Mouse (Mus musculus): ENCODE results near the gene Pif1. TPM values are rescaled to one million over a fixed set of nuclear protein-coding genes. Genes with fewer than 3 reads are reported as not detected.

Pif1 gene
- polyA plus RNA-seq, 1 experiment from 2014 or later, result 9.0 TPM

DNA sequence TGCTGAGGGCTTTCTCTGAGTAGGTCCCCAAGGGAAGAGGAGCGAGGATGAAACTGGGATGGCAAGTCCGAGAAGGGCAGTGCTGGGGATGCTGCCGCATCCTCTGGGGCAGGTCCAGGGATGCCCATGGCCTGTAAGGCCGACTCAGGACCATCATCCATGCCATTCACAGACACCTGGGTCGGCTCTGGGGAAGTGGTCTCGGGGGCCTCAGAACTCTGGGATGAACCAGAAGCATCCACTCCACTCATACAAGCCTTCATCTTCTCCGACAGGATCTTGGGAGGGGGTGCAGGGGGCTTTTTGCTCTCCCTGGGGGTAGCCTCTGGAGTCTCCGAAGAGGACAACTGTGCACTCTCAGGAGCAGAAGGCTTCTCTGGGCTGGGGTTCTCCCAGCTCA is 30.6 kb upstream of the Pif1 start:
- no peak overlapping the region for H3K27ac ChIP-seq (ENCODE audit: low read length)
- H3K4me3 ChIP-seq (ENCODE audit: low read length), result no peak overlapping the region
- peaks cover 24% of the 10 kb centered on the region for H3K4me1 ChIP-seq (ENCODE audit: control insufficient read depth, insufficient read depth, low read length)
- no peaks in the 10 kb centered on the region for H3K9me3 ChIP-seq (ENCODE audit: control insufficient read depth, low read length)
- 95% methylated on average over 8 of the region's 8 CpGs for WGBS
- H3K27me3 ChIP-seq (replicated peaks; ENCODE audit: control insufficient read depth, insufficient read depth, low read length), result no peaks in the 10 kb centered on the region
- ATAC-seq, result no peak
- no peaks in the 10 kb centered on the region; the same call in 1 of the 2 replicates for H3K36me3 ChIP-seq (ENCODE audit: control insufficient read depth, insufficient read depth, low read length)
- H3K9ac ChIP-seq (ENCODE audit: low read depth, low read length), result no peak overlapping the region
- H3K4me2 ChIP-seq (ENCODE audit: low read depth, low read length), result no peak overlapping the region

DNA sequence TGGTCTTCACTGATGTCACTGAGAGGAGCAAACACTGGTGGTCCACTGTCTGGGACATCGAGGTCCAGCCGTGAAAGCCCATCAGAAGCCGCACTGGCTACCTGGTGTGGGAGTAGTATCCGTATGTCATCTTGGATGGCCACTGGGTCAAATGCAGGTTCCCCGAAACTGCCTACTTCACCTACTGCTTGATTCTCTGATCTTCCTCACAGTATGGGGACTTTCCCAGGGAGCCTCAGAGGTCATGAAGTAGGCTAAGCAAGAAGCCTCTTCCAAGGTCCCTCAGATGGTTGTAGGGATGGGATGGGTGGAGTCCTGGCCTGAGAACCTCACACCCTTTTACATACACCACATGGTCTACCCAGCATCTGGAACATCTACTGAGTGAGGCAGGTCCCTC is 30.0 kb upstream of the Pif1 start:
- WGBS, result 95% methylated on average over 5 of the region's 5 CpGs
- Histone ChIP-seq H3K36me3 (ENCODE audit: control insufficient read depth, insufficient read depth, low read length) (no peaks in the 10 kb centered on the region; the same call in 1 of the 2 replicates), H3K4me3 (ENCODE audit: low read length) (no peak overlapping the region), H3K27ac (ENCODE audit: low read length) (no peak overlapping the region), H3K9ac (ENCODE audit: low read depth, low read length) (no peak overlapping the region), H3K9me3 (ENCODE audit: control insufficient read depth, low read length) (no peaks in the 10 kb centered on the region), H3K4me1 (ENCODE audit: control insufficient read depth, insufficient read depth, low read length) (peaks cover 24% of the 10 kb centered on the region), H3K4me2 (ENCODE audit: low read depth, low read length) (no peak overlapping the region), H3K27me3 (replicated peaks; ENCODE audit: control insufficient read depth, insufficient read depth, low read length) (no peaks in the 10 kb centered on the region)
- ATAC-seq, result no peak

DNA sequence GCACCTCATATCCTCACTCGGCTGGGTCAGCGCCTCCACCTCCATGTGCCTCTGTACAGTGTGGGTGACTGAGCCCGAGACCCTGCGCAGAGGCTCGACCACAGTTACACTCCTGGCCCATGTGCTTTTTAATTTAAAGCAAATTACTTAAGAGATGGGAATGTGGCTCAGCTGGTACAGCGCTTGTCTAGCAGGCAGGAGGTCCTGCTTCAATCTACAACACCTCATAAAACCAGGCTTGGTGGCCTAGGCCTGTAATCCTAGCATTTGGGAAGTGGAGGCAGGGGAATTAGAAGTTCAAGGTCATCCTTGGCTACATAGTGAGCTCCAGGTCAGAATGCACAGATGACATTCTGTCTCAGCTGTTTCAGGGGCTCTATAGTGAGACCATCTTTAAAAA is 28.2 kb upstream of the Pif1 start:
- no peak overlapping the region for H3K9ac ChIP-seq (ENCODE audit: low read depth, low read length)
- H3K9me3 ChIP-seq (ENCODE audit: control insufficient read depth, low read length), result no peaks in the 10 kb centered on the region
- ATAC-seq, result no peak
- no peak overlapping the region for H3K4me3 ChIP-seq (ENCODE audit: low read length)
- H3K4me2 ChIP-seq (ENCODE audit: low read depth, low read length), result no peak overlapping the region
- H3K36me3 ChIP-seq (ENCODE audit: control insufficient read depth, insufficient read depth, low read length), result peaks cover 3% of the 10 kb centered on the region
- H3K4me1 ChIP-seq (ENCODE audit: control insufficient read depth, insufficient read depth, low read length), result peaks cover 27% of the 10 kb centered on the region
- H3K27me3 ChIP-seq (replicated peaks; ENCODE audit: control insufficient read depth, insufficient read depth, low read length), result no peaks in the 10 kb centered on the region
- 94% methylated on average over 6 of the region's 6 CpGs for WGBS
- H3K27ac ChIP-seq (ENCODE audit: low read length), result no peak overlapping the region

DNA sequence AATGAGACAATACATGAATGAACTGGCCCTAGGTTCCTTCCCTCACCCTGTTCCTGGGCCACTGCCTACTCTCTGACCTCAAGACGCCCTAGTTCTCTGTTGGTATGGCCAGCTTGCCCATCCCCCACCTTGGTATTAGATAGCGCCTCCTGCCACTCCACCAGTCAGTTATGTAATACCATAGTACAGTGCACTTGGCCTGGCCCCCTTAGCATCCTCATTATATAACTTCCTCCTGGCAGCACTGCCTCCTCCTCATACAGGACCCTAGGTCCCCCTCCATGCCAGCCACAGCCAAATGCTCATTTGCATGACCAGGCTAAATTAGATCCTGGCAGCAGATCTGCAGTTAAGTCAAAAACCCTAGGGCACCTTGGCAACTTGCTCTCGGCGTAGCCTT is 25.9 kb upstream of the Pif1 start:
- no peak overlapping the region for H3K4me3 ChIP-seq (ENCODE audit: low read length)
- H3K9me3 ChIP-seq (ENCODE audit: control insufficient read depth, low read length), result no peaks in the 10 kb centered on the region
- H3K36me3 ChIP-seq (ENCODE audit: control insufficient read depth, insufficient read depth, low read length), result peaks cover 3% of the 10 kb centered on the region
- whole genome bisulfite sequencing, result 89% methylated on average over 4 of the region's 4 CpGs
- H3K4me1 ChIP-seq (ENCODE audit: control insufficient read depth, insufficient read depth, low read length), result peaks cover 8% of the 10 kb centered on the region
- ATAC-seq, result no peak
- no peak overlapping the region for H3K9ac ChIP-seq (ENCODE audit: low read depth, low read length)
- H3K27ac ChIP-seq (ENCODE audit: low read length), result no peak overlapping the region
- H3K27me3 ChIP-seq (replicated peaks; ENCODE audit: control insufficient read depth, insufficient read depth, low read length), result no peaks in the 10 kb centered on the region
- H3K4me2 ChIP-seq (ENCODE audit: low read depth, low read length), result no peak overlapping the region

DNA sequence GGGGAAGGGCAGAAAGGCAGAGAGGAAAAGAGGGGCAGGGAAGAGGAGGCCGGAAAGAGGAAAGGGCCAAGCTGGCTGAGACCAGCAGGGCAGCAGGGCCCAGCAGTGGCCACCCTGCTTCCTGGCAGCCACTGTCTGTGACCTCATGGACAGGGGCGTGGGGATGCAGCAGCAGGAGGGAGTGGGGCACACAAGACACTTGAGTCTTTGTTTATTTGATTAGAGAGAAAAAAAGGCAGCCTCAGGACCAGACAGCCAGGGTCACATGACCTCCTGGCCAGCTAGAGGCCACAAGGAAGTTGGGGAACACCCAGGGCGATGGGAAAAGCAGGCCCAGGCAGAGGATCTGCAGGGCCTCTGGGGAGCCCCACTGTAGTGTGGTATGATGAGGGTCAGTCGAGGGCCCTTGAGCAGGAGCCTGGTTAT is 24.9 kb upstream of the Pif1 start:
- Histone ChIP-seq H3K4me3 (ENCODE audit: low read length) (no peak overlapping the region), H3K9ac (ENCODE audit: low read depth, low read length) (0 out of 2 replicates have a peak overlapping the region, but pooled peaks have one; percentile 19), H3K9me3 (ENCODE audit: control insufficient read depth, low read length) (no peaks in the 10 kb centered on the region), H3K27ac (ENCODE audit: low read length) (peak overlapping the region; percentile 54), H3K4me2 (ENCODE audit: low read depth, low read length) (no peak overlapping the region), H3K4me1 (ENCODE audit: control insufficient read depth, insufficient read depth, low read length) (peaks cover 7% of the 10 kb centered on the region), H3K27me3 (replicated peaks; ENCODE audit: control insufficient read depth, insufficient read depth, low read length) (no peaks in the 10 kb centered on the region), H3K36me3 (ENCODE audit: control insufficient read depth, insufficient read depth, low read length) (peaks cover 3% of the 10 kb centered on the region)
- ATAC-seq, result peak; percentile 52
- 29% methylated on average over 4 of the region's 4 CpGs for WGBS

DNA sequence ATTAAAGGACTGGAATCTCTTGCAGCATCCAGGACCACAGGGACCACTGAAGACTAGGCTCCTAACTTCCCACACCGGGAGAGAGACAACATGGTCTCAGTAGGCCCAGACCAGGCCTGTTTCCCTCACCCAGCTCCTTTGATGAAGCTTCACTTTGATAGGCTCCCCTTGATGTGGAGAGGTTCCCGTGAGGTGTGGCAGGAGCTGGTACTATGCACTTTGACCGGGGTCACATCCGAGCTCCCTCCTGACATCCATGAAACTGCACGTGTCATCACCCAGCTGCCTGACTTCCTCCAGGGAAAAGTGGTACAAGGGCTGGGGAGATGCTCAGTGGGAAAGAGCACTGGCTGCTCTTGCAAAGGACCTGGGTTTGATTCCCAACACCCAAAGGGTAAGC is 23.9 kb upstream of the Pif1 start:
- H3K27me3 ChIP-seq (replicated peaks; ENCODE audit: control insufficient read depth, insufficient read depth, low read length), result no peaks in the 10 kb centered on the region
- no peak overlapping the region for H3K27ac ChIP-seq (ENCODE audit: low read length)
- H3K36me3 ChIP-seq (ENCODE audit: control insufficient read depth, insufficient read depth, low read length), result peaks cover 3% of the 10 kb centered on the region
- ATAC-seq, result peak; percentile 32; the same call in 1 of the 2 replicates
- peaks cover 7% of the 10 kb centered on the region for H3K4me1 ChIP-seq (ENCODE audit: control insufficient read depth, insufficient read depth, low read length)
- H3K9me3 ChIP-seq (ENCODE audit: control insufficient read depth, low read length), result no peaks in the 10 kb centered on the region
- no peak overlapping the region for H3K4me2 ChIP-seq (ENCODE audit: low read depth, low read length)
- WGBS, result 86% methylated on average over 5 of the region's 5 CpGs
- no peak overlapping the region for H3K9ac ChIP-seq (ENCODE audit: low read depth, low read length)
- H3K4me3 ChIP-seq (ENCODE audit: low read length), result no peak overlapping the region

DNA sequence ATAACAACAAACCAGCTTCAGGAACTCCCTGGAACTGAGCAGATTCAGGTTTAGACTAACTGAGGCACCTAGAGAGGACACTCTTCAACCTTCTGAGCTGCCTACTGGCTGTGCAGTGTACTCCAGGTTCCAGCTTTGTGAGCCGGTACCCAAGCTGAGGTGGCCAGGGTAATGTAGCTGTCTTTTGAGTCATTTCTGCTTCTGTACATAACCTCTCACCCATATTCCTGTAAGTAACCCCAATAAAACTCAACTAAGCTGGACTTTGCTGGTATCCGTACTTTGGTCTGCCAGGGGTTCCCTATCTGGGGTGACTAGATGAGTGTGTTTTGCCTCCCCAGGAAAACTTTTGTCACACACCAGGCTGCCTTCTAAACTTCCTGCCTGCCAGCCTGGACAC is 22.3 kb upstream of the Pif1 start:
- Histone ChIP-seq H3K4me2 (ENCODE audit: low read depth, low read length) (no peak overlapping the region), H3K4me3 (ENCODE audit: low read length) (no peak overlapping the region), H3K27ac (ENCODE audit: low read length) (no peak overlapping the region), H3K9ac (ENCODE audit: low read depth, low read length) (no peak overlapping the region), H3K27me3 (replicated peaks; ENCODE audit: control insufficient read depth, insufficient read depth, low read length) (no peaks in the 10 kb centered on the region), H3K4me1 (ENCODE audit: control insufficient read depth, insufficient read depth, low read length) (peaks cover 11% of the 10 kb centered on the region), H3K9me3 (ENCODE audit: control insufficient read depth, low read length) (no peaks in the 10 kb centered on the region), H3K36me3 (ENCODE audit: control insufficient read depth, insufficient read depth, low read length) (peaks cover 3% of the 10 kb centered on the region)
- ATAC-seq, result peak; percentile 52
- WGBS, result 85% methylated on average over 2 of the region's 2 CpGs

DNA sequence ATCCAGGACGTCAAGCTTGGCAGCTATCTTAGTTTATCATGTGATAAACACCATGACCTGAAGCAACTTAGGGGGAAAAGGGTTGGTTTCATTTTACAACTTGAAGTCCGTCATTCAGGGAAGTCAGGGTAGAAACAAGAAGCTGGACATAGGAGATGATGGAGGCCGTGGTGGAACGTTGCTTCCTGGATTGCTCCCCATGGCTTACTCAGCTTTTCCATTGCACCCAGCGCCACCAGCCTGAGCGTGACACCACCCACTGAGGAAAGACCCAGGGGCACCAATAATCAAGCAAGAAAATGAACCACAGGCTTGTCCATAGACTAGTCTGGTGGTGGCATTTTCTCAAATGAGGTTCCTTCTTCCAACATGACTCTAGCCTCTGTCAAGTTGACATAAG is 18.2 kb upstream of the Pif1 start:
- Histone ChIP-seq H3K9ac (ENCODE audit: low read depth, low read length) (no peak overlapping the region), H3K27me3 (replicated peaks; ENCODE audit: control insufficient read depth, insufficient read depth, low read length) (no peaks in the 10 kb centered on the region), H3K36me3 (ENCODE audit: control insufficient read depth, insufficient read depth, low read length) (no peaks in the 10 kb centered on the region; the same call in 1 of the 2 replicates), H3K4me3 (ENCODE audit: low read length) (no peak overlapping the region), H3K9me3 (ENCODE audit: control insufficient read depth, low read length) (no peaks in the 10 kb centered on the region), H3K4me1 (ENCODE audit: control insufficient read depth, insufficient read depth, low read length) (peaks cover 4% of the 10 kb centered on the region), H3K4me2 (ENCODE audit: low read depth, low read length) (no peak overlapping the region), H3K27ac (ENCODE audit: low read length) (peak overlapping the region; percentile 77)
- 85% methylated on average over 6 of the region's 6 CpGs for WGBS
- no peak for ATAC-seq

DNA sequence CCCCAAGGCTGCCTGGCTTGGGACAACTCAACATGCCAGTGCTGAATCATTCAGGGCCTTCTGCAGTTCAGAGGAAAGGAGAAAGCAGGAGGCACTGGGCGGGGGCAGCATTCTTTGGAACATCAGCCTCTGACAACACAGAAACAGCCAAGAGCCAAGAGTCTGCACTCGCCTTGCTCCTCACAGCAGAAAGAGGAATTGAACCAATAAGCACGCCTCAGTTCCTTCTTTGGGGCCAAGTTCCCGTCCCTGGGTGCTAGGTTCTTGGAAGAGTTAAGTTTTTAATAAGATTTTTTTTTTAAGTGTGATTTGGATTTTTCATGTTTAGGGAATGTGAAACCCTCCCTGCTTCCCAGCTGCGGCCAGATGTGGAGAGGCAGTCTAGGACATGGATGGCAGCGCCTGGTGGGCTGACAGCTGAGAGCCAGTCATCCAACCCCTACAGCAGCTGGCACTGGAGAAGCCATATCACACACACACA is 17.4 kb upstream of the Pif1 start:
- no peaks in the 10 kb centered on the region for H3K9me3 ChIP-seq (ENCODE audit: control insufficient read depth, low read length)
- peak; percentile 63 for ATAC-seq
- WGBS, result 67% methylated on average over 6 of the region's 6 CpGs
- peak overlapping the region; percentile 77 for H3K27ac ChIP-seq (ENCODE audit: low read length)
- H3K4me2 ChIP-seq (ENCODE audit: low read depth, low read length), result no peak overlapping the region
- H3K4me3 ChIP-seq (ENCODE audit: low read length), result no peak overlapping the region
- no peak overlapping the region for H3K9ac ChIP-seq (ENCODE audit: low read depth, low read length)
- H3K4me1 ChIP-seq (ENCODE audit: control insufficient read depth, insufficient read depth, low read length), result peaks cover 4% of the 10 kb centered on the region
- no peaks in the 10 kb centered on the region for H3K27me3 ChIP-seq (replicated peaks; ENCODE audit: control insufficient read depth, insufficient read depth, low read length)
- H3K36me3 ChIP-seq (ENCODE audit: control insufficient read depth, insufficient read depth, low read length), result no peaks in the 10 kb centered on the region

DNA sequence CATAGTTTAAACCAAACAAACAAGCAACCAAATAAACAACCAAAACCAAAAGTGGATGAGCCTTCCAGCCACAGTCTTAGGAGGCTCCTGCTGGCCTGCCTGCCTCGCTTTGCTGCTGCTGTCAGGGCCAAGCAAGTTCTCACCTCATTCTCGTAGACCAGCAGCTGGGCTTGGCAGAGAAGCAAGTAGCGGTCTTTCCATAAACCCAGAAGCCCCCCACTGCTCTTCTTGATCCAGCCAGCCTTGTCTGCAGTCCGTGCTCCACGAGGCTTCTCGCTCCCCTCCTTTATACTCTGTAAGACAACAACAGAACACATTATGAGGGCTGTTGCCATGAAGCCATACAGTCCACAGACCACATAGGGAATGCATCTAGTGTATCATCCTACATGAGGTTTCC is 14.1 kb upstream of the Pif1 start:
- Histone ChIP-seq H3K27ac (ENCODE audit: low read length) (no peak overlapping the region), H3K9me3 (ENCODE audit: control insufficient read depth, low read length) (no peaks in the 10 kb centered on the region), H3K27me3 (replicated peaks; ENCODE audit: control insufficient read depth, insufficient read depth, low read length) (no peaks in the 10 kb centered on the region), H3K36me3 (ENCODE audit: control insufficient read depth, insufficient read depth, low read length) (no peaks in the 10 kb centered on the region), H3K4me1 (ENCODE audit: control insufficient read depth, insufficient read depth, low read length) (peaks cover 28% of the 10 kb centered on the region), H3K4me2 (ENCODE audit: low read depth, low read length) (no peak overlapping the region), H3K9ac (ENCODE audit: low read depth, low read length) (no peak overlapping the region), H3K4me3 (ENCODE audit: low read length) (no peak overlapping the region)
- no peak for ATAC-seq
- 85% methylated on average over 6 of the region's 6 CpGs for WGBS

Data from intestine, embryonic 16.5 days (tissue).